Mouse (Mus musculus) cerebellum, adult 2 months (tissue): Measurements from ENCODE around the gene Dnm3. TPM values are rescaled to one million over a fixed set of nuclear protein-coding genes. Genes with fewer than 3 reads are reported as not detected.

Experiments used
- DNase-seq, 2 experiments: peaks; one replicate each; pipeline ENCODE4 v3.0.0; 2021
- H3K27ac ChIP-seq: fragments of 200-500 bp; 2 replicates; pipeline ENCODE4 v1.5.1; 2012; ENCODE audit warnings: low read length, control low read depth, inconsistent platforms; ENCODE audit not compliant: insufficient read depth
- H3K27me3 ChIP-seq: fragments of 200-500 bp; 2 replicates; pipeline ENCODE4 v1.6.1; 2012; ENCODE audit warnings: inconsistent platforms, mild to moderate bottlenecking, low read length, moderate library complexity; ENCODE audit not compliant: control insufficient read depth, insufficient read depth
- H3K4me1 ChIP-seq: fragments of 200-500 bp; 2 replicates; pipeline ENCODE4 v1.6.1; 2011; ENCODE audit warnings: low read length; ENCODE audit not compliant: control insufficient read depth, insufficient read depth
- H3K4me3 ChIP-seq: fragments of 200-500 bp; replicated peaks from 2 replicates; pipeline ENCODE3; 2011; ENCODE audit warnings: mild to moderate bottlenecking, low read depth, low read length, control low read depth; ENCODE audit not compliant: insufficient read depth
- CTCF ChIP-seq: fragments of 200-500 bp; IDR thresholded peaks from 2 replicates; pipeline ENCODE4 v1.5.1; 2011; ENCODE audit warnings: low read depth, mild to moderate bottlenecking, control low read depth, low read length, moderate library complexity, borderline replicate concordance; ENCODE audit not compliant: insufficient read depth
- POLR2A ChIP-seq: fragments of 200-500 bp; IDR thresholded peaks from 2 replicates; pipeline ENCODE4 v1.6.1; 2011; ENCODE audit warnings: low read length, control low read depth, borderline replicate concordance; ENCODE audit not compliant: insufficient read depth
- WGBS: fragments of 180-500 bp; shearing (Covaris S2); methylation state at CpG from one replicate; pipeline ENCODE4 v1.1.7; 2018; 5-methylcytosine and 5-hydroxymethylcytosine counted together
- polyA plus RNA-seq: library from polyadenylated mRNA; depleted of rRNA; stranded (reverse); fragments of >200 nt; gene quantifications from 2 replicates; pipeline ENCODE4 v1.2.3, GENCODE M21; 2012

The Dnm3 gene
- polyA plus RNA-seq, 1 experiment: 93.6 TPM

DNA sequence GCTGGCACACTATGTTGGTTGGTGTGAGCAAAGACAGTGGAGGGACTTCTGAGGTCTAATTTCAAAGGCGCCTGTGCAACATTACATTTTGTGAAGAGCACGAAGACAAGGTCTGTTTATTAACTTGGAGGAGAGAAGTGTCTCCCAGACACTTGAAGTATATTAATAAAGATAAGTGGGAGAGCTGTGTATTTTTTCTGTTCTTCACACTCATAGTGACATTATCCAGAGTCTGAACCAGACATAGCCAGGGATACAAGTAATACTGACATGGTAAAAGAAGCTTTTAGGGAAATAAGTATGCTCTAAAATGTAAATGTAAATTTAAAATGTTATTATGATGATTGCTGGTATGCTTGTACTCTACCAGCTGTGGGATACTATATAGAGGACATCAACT, 394.5 kb downstream of the Dnm3 start:
- no peaks in the 10 kb centered on the region for H3K27me3 ChIP-seq
- H3K27ac ChIP-seq: no peak overlapping the region
- DNase-seq: no peak
- no peak overlapping the region for H3K4me3 ChIP-seq
- 90% methylated on average over 2 of the region's 2 CpGs for WGBS
- TF ChIP-seq POLR2A: no peak
- TF ChIP-seq CTCF: no peak
- H3K4me1 ChIP-seq: no peaks in the 10 kb centered on the region; the same call in 1 of the 2 replicates

DNA sequence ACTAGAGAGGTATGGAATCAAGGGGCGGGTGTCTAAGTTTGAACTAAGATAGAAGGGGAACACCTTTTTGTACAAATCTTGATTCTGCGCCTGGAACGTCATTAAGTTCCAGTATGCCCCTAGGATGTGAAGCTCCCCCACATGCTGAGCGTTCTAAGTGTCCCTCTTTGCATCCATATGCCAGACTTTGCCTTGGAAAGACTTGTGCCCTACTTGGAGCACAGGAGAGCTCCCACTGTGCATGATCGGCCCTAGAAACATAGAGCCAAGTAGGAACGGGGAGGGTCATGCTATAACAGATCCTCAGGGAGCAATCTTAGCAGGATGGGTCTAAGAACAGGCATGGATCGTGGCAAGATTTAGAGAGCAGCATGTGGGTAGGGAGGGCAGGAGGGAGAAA, 395.1 kb downstream of the Dnm3 start:
- H3K4me1 ChIP-seq: no peaks in the 10 kb centered on the region; the same call in 1 of the 2 replicates
- H3K27me3 ChIP-seq: no peaks in the 10 kb centered on the region
- WGBS: 17% methylated on average over 7 of the region's 7 CpGs

DNA sequence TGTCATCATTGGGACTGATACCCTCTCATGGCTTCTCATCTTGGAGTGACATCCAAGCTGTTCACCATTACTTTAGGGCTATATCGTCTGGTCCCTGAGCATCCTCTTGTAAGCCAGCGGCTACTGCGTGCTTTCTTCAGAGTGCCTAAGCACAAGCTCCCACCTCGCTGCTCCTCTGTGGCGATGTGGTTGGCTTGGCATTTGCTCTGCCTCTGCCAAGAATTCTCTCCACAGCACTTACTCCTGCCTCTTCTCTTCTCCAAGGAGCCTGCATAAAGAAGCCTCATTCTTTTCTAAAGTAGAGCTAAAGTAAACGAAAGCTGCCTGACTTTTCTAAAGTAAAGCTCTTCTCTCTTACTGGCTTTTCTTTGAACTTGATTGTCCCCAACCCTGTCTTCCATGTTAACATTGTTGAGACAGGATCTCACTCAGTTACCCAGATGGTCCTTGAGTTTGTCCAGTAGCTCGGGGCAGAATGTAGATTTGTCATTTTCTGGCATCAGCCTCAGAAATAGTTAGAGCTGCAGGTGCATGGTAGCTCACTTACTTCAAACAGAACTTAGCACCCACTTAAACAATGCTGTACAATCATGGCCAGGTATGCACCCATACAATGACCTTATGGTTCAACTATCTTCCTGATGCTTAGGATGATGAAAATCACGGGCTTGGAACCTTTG, 396.0 kb downstream of the Dnm3 start:
- no peak overlapping the region for H3K27ac ChIP-seq
- WGBS: 85% methylated on average over 8 of the region's 8 CpGs
- H3K4me1 ChIP-seq: no peaks in the 10 kb centered on the region; the same call in 1 of the 2 replicates
- no peak overlapping the region for H3K4me3 ChIP-seq
- no peak for TF ChIP-seq CTCF
- TF ChIP-seq POLR2A: no peak
- no peak for DNase-seq
- H3K27me3 ChIP-seq: no peaks in the 10 kb centered on the region

More for the DNA sequence above, 395.1 kb downstream of the Dnm3 start:
- H3K27ac ChIP-seq: no peak overlapping the region
- H3K4me3 ChIP-seq: no peak overlapping the region
- no peak for TF ChIP-seq POLR2A
- no peak for TF ChIP-seq CTCF
- peak; percentile 49 to 70 for DNase-seq

GRCm38 (mm10) chr1:162079989-162080388, 397.8 kb downstream of the Dnm3 start:
- Histone ChIP-seq H3K27me3 (no peaks in the 10 kb centered on the region), H3K27ac (no peak overlapping the region), H3K4me1 (no peaks in the 10 kb centered on the region; the same call in 1 of the 2 replicates), H3K4me3 (no peak overlapping the region)
- 83% methylated on average over 7 of the region's 7 CpGs for WGBS
- DNase-seq: no peak
- TF ChIP-seq POLR2A (no peak), CTCF (no peak)

GRCm38 (mm10) chr1:162077454-162077853, 400.4 kb downstream of the Dnm3 start:
- Histone ChIP-seq H3K4me1 (no peaks in the 10 kb centered on the region), H3K4me3 (no peak overlapping the region), H3K27ac (no peak overlapping the region), H3K27me3 (no peaks in the 10 kb centered on the region)
- TF ChIP-seq CTCF (no peak), POLR2A (no peak)
- peak; percentile 72 to 82 for DNase-seq
- WGBS: 46% methylated on average over 6 of the region's 6 CpGs

- no peaks in the 10 kb centered on the region for H3K4me1 ChIP-seq
- H3K27ac ChIP-seq: no peak overlapping the region
- DNase-seq: no peak
- H3K27me3 ChIP-seq: no peaks in the 10 kb centered on the region
- H3K4me3 ChIP-seq: no peak overlapping the region
- no peak for TF ChIP-seq CTCF
- no peak for TF ChIP-seq POLR2A
- 78% methylated on average over 10 of the region's 10 CpGs for WGBS
Observed at GRCm38 (mm10) chr1:162076581-162077001, 401.2 kb downstream of the Dnm3 start.

DNA sequence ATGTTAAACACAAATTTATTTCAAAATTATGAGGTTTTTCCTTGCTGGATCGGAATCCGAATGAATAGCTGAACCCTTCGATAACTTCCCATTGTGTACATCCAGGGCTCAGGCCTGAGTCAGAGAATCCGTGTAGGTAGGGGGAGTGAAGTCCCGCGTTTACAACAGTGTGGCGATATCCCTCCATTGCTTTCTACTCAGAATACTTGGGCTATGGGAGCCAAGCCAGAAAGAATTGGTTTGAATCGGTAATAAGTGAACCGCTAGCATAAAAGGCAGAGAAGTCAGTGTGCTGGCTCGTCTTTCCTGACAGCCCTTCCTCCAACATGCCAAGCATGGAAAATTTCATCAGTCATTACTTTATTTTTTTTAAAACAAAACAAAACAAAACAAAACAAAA, 402.0 kb downstream of the Dnm3 start:
- no peak for DNase-seq
- H3K4me3 ChIP-seq: no peak overlapping the region
- TF ChIP-seq CTCF (no peak), POLR2A (no peak)
- WGBS: 75% methylated on average over 10 of the region's 10 CpGs
- no peaks in the 10 kb centered on the region for H3K27me3 ChIP-seq
- H3K4me1 ChIP-seq: no peaks in the 10 kb centered on the region
- H3K27ac ChIP-seq: no peak overlapping the region

DNA sequence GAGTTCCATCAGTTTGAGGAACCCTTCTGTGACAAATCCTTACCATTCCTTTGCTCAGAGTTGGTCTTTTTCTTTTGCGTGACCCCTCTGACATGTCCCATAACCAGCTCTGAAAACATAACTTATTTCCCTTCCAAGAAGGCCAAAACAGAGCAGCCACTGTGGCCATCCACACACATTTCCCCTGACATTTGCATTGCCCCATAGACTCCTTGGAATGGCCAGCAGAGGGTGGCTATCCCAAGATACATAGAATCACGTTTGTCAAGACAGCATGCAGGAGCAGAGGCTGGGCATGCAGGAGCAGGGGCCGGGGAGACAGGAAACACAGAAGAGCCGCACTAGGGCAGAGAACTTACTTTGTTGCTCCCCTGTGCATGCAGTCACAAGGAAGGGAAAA, 402.4 kb downstream of the Dnm3 start:
- no peaks in the 10 kb centered on the region for H3K4me1 ChIP-seq
- no peaks in the 10 kb centered on the region for H3K27me3 ChIP-seq
- no peak overlapping the region for H3K4me3 ChIP-seq
- TF ChIP-seq CTCF (no peak), POLR2A (no peak)
- WGBS: 87% methylated on average over 4 of the region's 4 CpGs
- no peak overlapping the region for H3K27ac ChIP-seq
- no peak for DNase-seq
